Mouse (Mus musculus) heart, embryonic 15.5 days (tissue): Measurements from ENCODE around the gene Kcnt1. TPM values are rescaled to one million over a fixed set of nuclear protein-coding genes. Genes with fewer than 3 reads are reported as not detected.

ENCODE experiments used
- ATAC-seq: fragments of 200-750 bp; cut with Nextera tagmentation; replicated peaks from 2 replicates; pipeline ENCODE4 v1.8.0; 2017; ENCODE audit warnings: low read depth, moderate TSS enrichment; ENCODE audit not compliant: insufficient number of reproducible peaks, insufficient read depth, low FRiP score
- H3K27ac ChIP-seq: fragments of 300-500 bp; sonication (generic); 2 replicates; pipeline ENCODE4 v1.5.1; 2015; ENCODE audit warnings: mild to moderate bottlenecking, inconsistent platforms
- H3K27me3 ChIP-seq: fragments of 300-500 bp; sonication (generic); 2 replicates; pipeline ENCODE4 v1.6.1; 2015; ENCODE audit warnings: inconsistent platforms
- H3K36me3 ChIP-seq: fragments of 300-500 bp; sonication (generic); 2 replicates; pipeline ENCODE4 v1.6.1; 2015; ENCODE audit warnings: mild to moderate bottlenecking, inconsistent platforms
- H3K4me1 ChIP-seq: fragments of 300-500 bp; sonication (generic); replicated peaks from 2 replicates; pipeline ENCODE4 v1.6.1; 2015; ENCODE audit warnings: inconsistent platforms
- H3K4me2 ChIP-seq: fragments of 300-500 bp; sonication (generic); 2 replicates; pipeline ENCODE4 v1.6.1; 2015; ENCODE audit warnings: inconsistent platforms, mild to moderate bottlenecking, moderate library complexity
- H3K4me3 ChIP-seq: fragments of 300-500 bp; sonication (generic); 2 replicates; pipeline ENCODE4 v1.5.1; 2015; ENCODE audit warnings: mild to moderate bottlenecking, inconsistent platforms
- H3K9ac ChIP-seq: fragments of 300-500 bp; sonication (generic); 2 replicates; pipeline ENCODE4 v1.6.1; 2015; ENCODE audit warnings: mild to moderate bottlenecking, inconsistent platforms
- H3K9me3 ChIP-seq: fragments of 300-500 bp; sonication (generic); replicated peaks from 2 replicates; pipeline ENCODE4 v1.6.1; 2016; ENCODE audit warnings: inconsistent platforms
- WGBS: fragments of 180-500 bp; shearing (Covaris S2); methylation state at CpG from one replicate; pipeline ENCODE4 v1.1.7; 2015; ENCODE audit warnings: mixed read lengths; 5-methylcytosine and 5-hydroxymethylcytosine counted together
- polyA plus RNA-seq: library from polyadenylated mRNA; unstranded; fragments of >200 nt; fragmentation: Nextera tagmentation; extraction: Ambion mirVana; gene quantifications from 2 replicates; pipeline ENCODE4 v1.2.1, GENCODE M21; 2015

Gene Kcnt1
- polyA plus RNA-seq, 1 experiment from 2014 or later, result not detected

DNA sequence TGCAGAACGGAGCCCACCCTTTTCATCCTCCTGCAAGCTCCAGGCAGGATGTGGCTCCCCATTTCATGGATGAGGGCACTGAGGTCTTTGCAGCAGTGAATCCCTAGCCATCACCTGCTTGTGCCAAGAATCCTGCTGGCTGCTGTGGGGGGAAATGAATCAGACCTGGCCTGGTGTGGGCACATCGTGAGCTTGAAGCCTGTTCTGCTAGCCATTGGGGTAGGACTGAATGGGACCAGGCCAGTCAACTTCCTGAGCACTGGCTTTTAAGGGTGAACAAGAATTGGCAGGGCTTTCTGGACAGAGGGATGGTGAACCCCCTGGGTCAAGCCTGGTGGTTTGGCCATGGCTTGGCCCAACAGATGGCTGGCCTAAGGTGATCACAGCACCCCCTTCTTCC, 15.0 kb downstream of the Kcnt1 start:
- Histone ChIP-seq H3K9ac (no peak overlapping the region), H3K4me2 (no peak overlapping the region), H3K4me1 (peaks cover 8% of the 10 kb centered on the region), H3K27ac (no peak overlapping the region), H3K9me3 (no peaks in the 10 kb centered on the region), H3K36me3 (no peaks in the 10 kb centered on the region), H3K4me3 (no peak overlapping the region), H3K27me3 (peaks cover 45% of the 10 kb centered on the region)
- 67% methylated on average over 2 of the region's 2 CpGs for WGBS
- ATAC-seq, result no peak

DNA sequence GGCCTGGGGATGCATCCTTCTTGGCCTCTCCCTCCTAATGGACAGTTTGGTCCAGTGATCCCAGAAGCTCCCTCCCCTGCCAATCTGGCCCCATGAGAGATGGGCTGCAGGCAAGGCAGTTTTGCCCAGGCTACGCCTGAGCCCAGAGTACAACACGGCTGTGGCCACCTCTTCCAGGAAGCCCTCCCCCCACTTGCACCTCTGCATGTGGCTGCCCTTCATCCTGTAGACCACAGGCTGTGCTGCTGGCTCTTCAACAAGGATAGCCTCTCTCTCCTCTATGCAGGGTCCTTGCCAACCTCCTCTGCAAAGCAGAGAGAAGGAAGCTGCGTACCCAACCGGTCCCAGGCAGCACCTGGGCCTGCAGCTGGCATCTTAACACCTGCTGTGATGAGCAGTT, 15.5 kb downstream of the Kcnt1 start:
- Histone ChIP-seq H3K4me2 (no peak overlapping the region), H3K27me3 (peaks cover 42% of the 10 kb centered on the region)

DNA sequence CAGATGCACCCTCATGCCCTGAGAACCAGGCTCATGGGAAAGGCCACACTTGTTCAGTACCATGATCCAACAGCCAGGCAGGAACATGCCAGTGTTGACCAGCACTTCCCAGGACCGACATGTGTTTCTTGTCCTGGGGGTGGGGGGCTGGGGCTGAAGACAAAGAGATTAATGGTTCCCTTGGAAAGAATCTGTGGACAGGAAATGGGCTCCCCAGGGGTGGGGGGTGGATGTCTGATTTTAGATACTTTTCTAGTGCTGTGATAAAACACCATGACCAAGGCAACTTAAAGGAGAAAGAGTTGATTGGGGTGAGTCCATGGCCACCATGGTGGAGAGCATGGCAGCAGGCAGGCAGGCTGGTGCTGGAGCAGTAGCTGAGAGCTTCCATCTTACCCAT, 18.7 kb downstream of the Kcnt1 start:
- peaks cover 7% of the 10 kb centered on the region for H3K4me1 ChIP-seq
- ATAC-seq, result no peak
- WGBS, result 22% methylated on average over 1 of the region's 1 CpGs
- no peak overlapping the region for H3K9ac ChIP-seq
- H3K4me3 ChIP-seq, result no peak overlapping the region
- no peak overlapping the region for H3K4me2 ChIP-seq
- H3K36me3 ChIP-seq, result no peaks in the 10 kb centered on the region
- peaks cover 38% of the 10 kb centered on the region for H3K27me3 ChIP-seq
- H3K27ac ChIP-seq, result no peak overlapping the region
- H3K9me3 ChIP-seq, result no peaks in the 10 kb centered on the region

More for the DNA sequence above, 15.5 kb downstream of the Kcnt1 start:
- no peak for ATAC-seq
- Histone ChIP-seq H3K4me1 (peaks cover 8% of the 10 kb centered on the region), H3K4me3 (no peak overlapping the region), H3K27ac (no peak overlapping the region), H3K36me3 (no peaks in the 10 kb centered on the region), H3K9ac (no peak overlapping the region), H3K9me3 (no peaks in the 10 kb centered on the region)
- WGBS, result 51% methylated on average over 4 of the region's 4 CpGs

DNA sequence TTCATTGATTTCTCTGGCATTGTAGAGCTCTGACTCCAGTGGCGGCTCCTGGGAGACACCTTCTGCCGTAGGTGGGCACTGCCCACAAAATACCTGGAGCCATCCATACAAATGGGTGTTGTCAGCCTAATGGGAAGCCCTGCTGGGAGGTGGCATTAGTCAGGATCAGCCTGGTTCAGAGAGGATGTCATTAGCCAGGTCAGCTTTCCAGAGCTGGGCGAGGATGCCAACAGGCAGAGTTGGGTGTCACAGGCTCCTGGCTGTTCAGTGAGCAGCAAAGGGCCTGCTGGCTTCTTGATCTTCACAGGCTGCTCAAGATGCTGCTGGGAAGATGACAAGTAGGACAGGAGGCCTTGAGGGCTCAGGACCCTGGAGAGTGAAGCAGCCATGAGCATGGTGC, 21.2 kb downstream of the Kcnt1 start:
- WGBS, result 83% methylated on average over 3 of the region's 3 CpGs
- Histone ChIP-seq H3K36me3 (no peaks in the 10 kb centered on the region), H3K4me2 (no peak overlapping the region), H3K27ac (no peak overlapping the region), H3K4me1 (no peaks in the 10 kb centered on the region), H3K4me3 (no peak overlapping the region), H3K9ac (no peak overlapping the region), H3K27me3 (peaks cover 14% of the 10 kb centered on the region), H3K9me3 (no peaks in the 10 kb centered on the region)
- ATAC-seq, result no peak

GRCm38 (mm10) chr2:25887226-25887625, 23.7 kb downstream of the Kcnt1 start:
- ATAC-seq, result no peak
- Histone ChIP-seq H3K4me2 (no peak overlapping the region), H3K27me3 (peaks cover 4% of the 10 kb centered on the region; the same call in 1 of the 2 replicates), H3K27ac (no peak overlapping the region), H3K4me3 (no peak overlapping the region), H3K36me3 (no peaks in the 10 kb centered on the region), H3K9ac (no peak overlapping the region), H3K4me1 (no peaks in the 10 kb centered on the region), H3K9me3 (no peaks in the 10 kb centered on the region)
- WGBS, result 56% methylated on average over 8 of the region's 8 CpGs

GRCm38 (mm10) chr2:25888144-25888543, 24.6 kb downstream of the Kcnt1 start:
- no peak overlapping the region for H3K4me2 ChIP-seq
- no peak overlapping the region for H3K4me3 ChIP-seq
- no peak overlapping the region for H3K9ac ChIP-seq
- H3K27me3 ChIP-seq, result peaks cover 4% of the 10 kb centered on the region; the same call in 1 of the 2 replicates
- H3K9me3 ChIP-seq, result no peaks in the 10 kb centered on the region
- no peaks in the 10 kb centered on the region for H3K4me1 ChIP-seq
- H3K36me3 ChIP-seq, result no peaks in the 10 kb centered on the region
- H3K27ac ChIP-seq, result no peak overlapping the region
- no peak for ATAC-seq
- 46% methylated on average over 5 of the region's 5 CpGs for WGBS

DNA sequence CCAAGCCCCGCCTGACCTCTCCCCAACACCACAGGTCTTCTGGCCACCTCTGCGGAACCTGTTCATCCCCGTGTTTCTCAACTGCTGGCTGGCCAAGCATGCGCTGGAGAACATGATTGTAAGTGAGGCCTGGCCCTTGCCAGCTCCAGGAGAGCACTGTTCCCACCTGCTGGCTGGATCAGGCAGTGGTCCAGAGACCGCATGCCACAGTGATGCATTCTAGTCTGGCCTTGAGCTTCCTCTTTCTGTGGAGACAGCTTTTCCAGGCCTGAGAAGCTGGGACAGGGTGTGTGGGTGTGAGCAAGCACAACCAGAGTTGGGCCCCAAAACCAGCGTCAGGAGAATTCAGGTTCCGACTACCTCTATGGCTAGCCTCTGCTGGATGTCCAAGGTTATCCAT, 28.9 kb downstream of the Kcnt1 start:
- no peaks in the 10 kb centered on the region for H3K27me3 ChIP-seq
- no peak overlapping the region for H3K4me2 ChIP-seq
- H3K36me3 ChIP-seq, result no peaks in the 10 kb centered on the region
- H3K9me3 ChIP-seq, result no peaks in the 10 kb centered on the region
- H3K4me1 ChIP-seq, result no peaks in the 10 kb centered on the region
- no peak overlapping the region for H3K9ac ChIP-seq
- 77% methylated on average over 7 of the region's 7 CpGs for whole genome bisulfite sequencing
- H3K4me3 ChIP-seq, result no peak overlapping the region
- no peak overlapping the region for H3K27ac ChIP-seq
- ATAC-seq, result no peak

GRCm38 (mm10) chr2:25898970-25899369, 35.4 kb downstream of the Kcnt1 start:
- H3K9me3 ChIP-seq, result no peaks in the 10 kb centered on the region
- H3K9ac ChIP-seq, result no peak overlapping the region
- no peaks in the 10 kb centered on the region for H3K27me3 ChIP-seq
- no peak overlapping the region for H3K4me3 ChIP-seq
- 52% methylated on average over 9 of the region's 9 CpGs for WGBS
- no peaks in the 10 kb centered on the region for H3K36me3 ChIP-seq
- H3K4me2 ChIP-seq, result no peak overlapping the region
- H3K27ac ChIP-seq, result no peak overlapping the region
- no peak for ATAC-seq
- no peaks in the 10 kb centered on the region for H3K4me1 ChIP-seq

DNA sequence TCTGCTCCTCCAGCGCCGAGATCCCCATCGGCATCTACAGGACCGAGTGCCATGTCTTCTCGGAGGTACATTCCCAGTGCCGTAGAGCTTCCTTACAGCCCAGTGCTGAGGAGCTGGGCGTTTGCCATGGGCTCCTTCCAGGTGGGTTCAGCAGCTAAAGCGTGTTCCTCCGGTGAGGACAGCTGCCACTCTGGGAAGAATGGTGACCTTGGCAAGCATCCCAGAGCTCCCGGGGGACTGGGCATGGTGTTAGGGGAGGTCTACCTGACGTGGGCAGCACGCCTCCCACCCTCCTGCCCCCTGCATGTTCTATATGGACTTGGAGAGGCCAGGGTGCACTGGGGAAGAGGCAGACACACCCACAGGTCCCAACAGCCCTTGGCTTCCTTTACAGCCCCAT, 46.3 kb downstream of the Kcnt1 start:
- no peaks in the 10 kb centered on the region for H3K27me3 ChIP-seq
- H3K4me2 ChIP-seq, result no peak overlapping the region
- 75% methylated on average over 12 of the region's 12 CpGs for WGBS
- no peak overlapping the region for H3K4me3 ChIP-seq
- H3K9ac ChIP-seq, result no peak overlapping the region
- no peaks in the 10 kb centered on the region for H3K36me3 ChIP-seq
- no peak for ATAC-seq
- H3K9me3 ChIP-seq, result no peaks in the 10 kb centered on the region
- H3K27ac ChIP-seq, result no peak overlapping the region
- H3K4me1 ChIP-seq, result no peaks in the 10 kb centered on the region

GRCm38 (mm10) chr2:25913247-25913646, 49.7 kb downstream of the Kcnt1 start:
- Histone ChIP-seq H3K27me3 (no peaks in the 10 kb centered on the region), H3K4me2 (no peak overlapping the region), H3K4me3 (no peak overlapping the region), H3K27ac (no peak overlapping the region), H3K4me1 (no peaks in the 10 kb centered on the region), H3K9ac (no peak overlapping the region), H3K36me3 (no peaks in the 10 kb centered on the region), H3K9me3 (no peaks in the 10 kb centered on the region)
- no peak for ATAC-seq
- WGBS, result 36% methylated on average over 2 of the region's 2 CpGs

DNA sequence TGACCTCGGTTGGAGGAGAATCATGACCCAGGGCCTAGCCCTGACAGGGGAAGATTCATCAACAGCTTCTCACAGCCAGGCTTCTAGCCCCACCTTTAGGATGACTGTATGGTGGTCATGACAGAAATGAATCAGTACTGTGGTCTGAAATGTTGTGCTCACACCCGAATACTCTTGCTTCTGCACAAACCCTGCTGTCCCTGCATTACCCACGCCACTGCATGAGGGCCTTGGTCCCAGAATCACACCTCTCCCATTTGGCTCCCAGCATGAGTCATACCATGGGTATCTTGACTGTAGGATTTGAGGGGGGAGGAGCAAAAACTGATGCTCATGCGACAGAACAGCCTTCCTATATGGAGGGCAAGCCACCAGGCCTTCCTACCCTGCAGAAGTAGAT, 50.7 kb downstream of the Kcnt1 start:
- H3K9me3 ChIP-seq, result no peaks in the 10 kb centered on the region
- no peak overlapping the region for H3K4me3 ChIP-seq
- no peak overlapping the region for H3K9ac ChIP-seq
- no peaks in the 10 kb centered on the region for H3K4me1 ChIP-seq
- no peaks in the 10 kb centered on the region for H3K27me3 ChIP-seq
- no peak for ATAC-seq
- WGBS, result 63% methylated on average over 4 of the region's 4 CpGs
- H3K36me3 ChIP-seq, result no peaks in the 10 kb centered on the region
- no peak overlapping the region for H3K4me2 ChIP-seq
- H3K27ac ChIP-seq, result no peak overlapping the region

- 70% methylated on average over 5 of the region's 5 CpGs for WGBS
- Histone ChIP-seq H3K27ac (no peak overlapping the region), H3K9ac (no peak overlapping the region), H3K27me3 (no peaks in the 10 kb centered on the region), H3K9me3 (no peaks in the 10 kb centered on the region), H3K4me2 (no peak overlapping the region), H3K36me3 (no peaks in the 10 kb centered on the region), H3K4me3 (no peak overlapping the region), H3K4me1 (no peaks in the 10 kb centered on the region)
- ATAC-seq, result no peak
These were observed 51.3 kb downstream of the Kcnt1 start for GRCm38 (mm10) chr2:25914821-25915220.
